Mouse (Mus musculus): ENCODE data around the gene Ror2.

Ror2 gene

GRCm38 (mm10) chr13:53064681-53065080, 221.2 kb downstream of the Ror2 start:
- no peak for DNase-seq (ENCODE audit: low spot score)
